Mouse (Mus musculus): ENCODE measurements at regions not wholly inside any gene's neighbourhood (a gene's known extent, or its start where the extent isn't known, plus 50 kb on each side); places are given as distances from the start of the nearest gene placed in this dataset.
A peak's percentile ranks its signal among the peaks of the same experiment; 100 is the strongest.

GRCm38 (mm10) chr4:81566526-81566925 lies 123.9 kb upstream of the Mpdz start:
- ATAC-seq, result peak; percentile 39
- H3K9ac ChIP-seq, result peak overlapping the region; percentile 35; the same call in 1 of the 2 replicates
- no peaks in the 10 kb centered on the region for H3K36me3 ChIP-seq (ENCODE audit: insufficient read depth)
- H3K4me2 ChIP-seq (ENCODE audit: low read depth), result peak overlapping the region; percentile 37
- peaks cover 13% of the 10 kb centered on the region; the same call in 1 of the 2 replicates for H3K4me1 ChIP-seq (ENCODE audit: insufficient read depth)
- peak overlapping the region; percentile 67 for H3K27ac ChIP-seq (ENCODE audit: low read depth, low read length)
- WGBS, result 22% methylated on average over 11 of the region's 11 CpGs
- H3K27me3 ChIP-seq (ENCODE audit: insufficient read depth, low read length), result no peaks in the 10 kb centered on the region
- H3K4me3 ChIP-seq (ENCODE audit: low read depth, low read length), result no peak overlapping the region
- peak; percentile 78 for DNase-seq
- no peaks in the 10 kb centered on the region for H3K9me3 ChIP-seq (ENCODE audit: low read length)
- TF ChIP-seq CTCF (IDR thresholded peaks at IDR 0.05; ENCODE audit: low read depth), result no peak

GRCm38 (mm10) chr4:81565422-81566395 lies 123.1 kb upstream of the Mpdz start:
- peak overlapping the region; percentile 37 for H3K4me2 ChIP-seq (ENCODE audit: low read depth)

GRCm38 (mm10) chr4:81564446-81564845 lies 121.8 kb upstream of the Mpdz start:
- no peak for ATAC-seq
- Histone ChIP-seq H3K27ac (ENCODE audit: low read depth, low read length) (no peak overlapping the region), H3K4me2 (ENCODE audit: low read depth) (peak overlapping the region; percentile 27), H3K4me1 (ENCODE audit: insufficient read depth) (peaks cover 13% of the 10 kb centered on the region; the same call in 1 of the 2 replicates), H3K27me3 (ENCODE audit: insufficient read depth, low read length) (no peaks in the 10 kb centered on the region), H3K4me3 (ENCODE audit: low read depth, low read length) (no peak overlapping the region), H3K9ac (no peak overlapping the region), H3K9me3 (ENCODE audit: low read length) (no peaks in the 10 kb centered on the region), H3K36me3 (ENCODE audit: insufficient read depth) (no peaks in the 10 kb centered on the region)
- peak; percentile 63 for DNase-seq
- 3% methylated on average over 6 of the region's 6 CpGs for WGBS
- peak; percentile 64 for TF ChIP-seq CTCF (IDR thresholded peaks at IDR 0.05; ENCODE audit: low read depth)

More at GRCm38 (mm10) chr4:81565422-81566395, 123.1 kb upstream of the Mpdz start:
- 0 out of 2 replicates have a peak overlapping the region, but pooled peaks have one; percentile 67 for H3K27ac ChIP-seq (ENCODE audit: low read depth, low read length)
- H3K9ac ChIP-seq, result peak overlapping the region; percentile 35; the same call in 1 of the 2 replicates
- 45% methylated on average over 21 of the region's 21 CpGs for WGBS
- peak; percentile 76 for DNase-seq
- no peaks in the 10 kb centered on the region for H3K36me3 ChIP-seq (ENCODE audit: insufficient read depth)
- no peaks in the 10 kb centered on the region for H3K27me3 ChIP-seq (ENCODE audit: insufficient read depth, low read length)
- peaks cover 13% of the 10 kb centered on the region; the same call in 1 of the 2 replicates for H3K4me1 ChIP-seq (ENCODE audit: insufficient read depth)
- H3K9me3 ChIP-seq (ENCODE audit: low read length), result no peaks in the 10 kb centered on the region
- ATAC-seq, result 0 out of 2 replicates have a peak, but pooled peaks have one; percentile 21
- H3K4me3 ChIP-seq (ENCODE audit: low read depth, low read length), result no peak overlapping the region
- TF ChIP-seq CTCF (IDR thresholded peaks at IDR 0.05; ENCODE audit: low read depth), result no peak

GRCm38 (mm10) chr4:81563574-81563973 lies 121.0 kb upstream of the Mpdz start:
- Histone ChIP-seq H3K9ac (no peak overlapping the region), H3K9me3 (ENCODE audit: low read length) (no peaks in the 10 kb centered on the region), H3K4me3 (ENCODE audit: low read depth, low read length) (no peak overlapping the region), H3K27ac (ENCODE audit: low read depth, low read length) (no peak overlapping the region), H3K4me1 (ENCODE audit: insufficient read depth) (peaks cover 13% of the 10 kb centered on the region; the same call in 1 of the 2 replicates), H3K4me2 (ENCODE audit: low read depth) (peak overlapping the region; percentile 11; the same call in 1 of the 2 replicates), H3K36me3 (ENCODE audit: insufficient read depth) (no peaks in the 10 kb centered on the region), H3K27me3 (ENCODE audit: insufficient read depth, low read length) (no peaks in the 10 kb centered on the region)
- no peak for DNase-seq
- TF ChIP-seq CTCF (IDR thresholded peaks at IDR 0.05; ENCODE audit: low read depth), result no peak
- WGBS, result 34% methylated on average over 10 of the region's 10 CpGs
- no peak for ATAC-seq

- no peak for DNase-seq
- Histone ChIP-seq H3K4me3 (ENCODE audit: low read depth, low read length) (no peak overlapping the region), H3K4me1 (ENCODE audit: insufficient read depth) (peaks cover 3% of the 10 kb centered on the region; the same call in 1 of the 2 replicates), H3K27me3 (ENCODE audit: insufficient read depth, low read length) (no peaks in the 10 kb centered on the region), H3K36me3 (ENCODE audit: insufficient read depth) (no peaks in the 10 kb centered on the region), H3K9me3 (ENCODE audit: low read length) (no peaks in the 10 kb centered on the region), H3K9ac (no peak overlapping the region), H3K4me2 (ENCODE audit: low read depth) (no peak overlapping the region), H3K27ac (ENCODE audit: low read depth, low read length) (no peak overlapping the region)
- WGBS, result 37% methylated on average over 4 of the region's 4 CpGs
- TF ChIP-seq CTCF (IDR thresholded peaks at IDR 0.05; ENCODE audit: low read depth), result no peak
- ATAC-seq, result peak; percentile 38
Observed at GRCm38 (mm10) chr4:81561453-81561852, 118.8 kb upstream of the Mpdz start.

- no peak for TF ChIP-seq CTCF (IDR thresholded peaks at IDR 0.05; ENCODE audit: low read depth)
- Histone ChIP-seq H3K4me2 (ENCODE audit: low read depth) (no peak overlapping the region), H3K27me3 (ENCODE audit: insufficient read depth, low read length) (no peaks in the 10 kb centered on the region), H3K4me3 (ENCODE audit: low read depth, low read length) (no peak overlapping the region), H3K27ac (ENCODE audit: low read depth, low read length) (no peak overlapping the region), H3K9me3 (ENCODE audit: low read length) (no peaks in the 10 kb centered on the region), H3K4me1 (ENCODE audit: insufficient read depth) (no peaks in the 10 kb centered on the region), H3K36me3 (ENCODE audit: insufficient read depth) (no peaks in the 10 kb centered on the region), H3K9ac (no peak overlapping the region)
- ATAC-seq, result no peak
- 58% methylated on average over 4 of the region's 4 CpGs for WGBS
- no peak for DNase-seq
Observed at GRCm38 (mm10) chr4:81550816-81551215, 108.2 kb upstream of the Mpdz start.

GRCm38 (mm10) chr4:81550256-81550655 lies 107.6 kb upstream of the Mpdz start:
- DNase-seq (no peak), ATAC-seq (no peak)
- H3K9me3 ChIP-seq (ENCODE audit: low read length), result no peaks in the 10 kb centered on the region
- H3K27ac ChIP-seq (ENCODE audit: low read depth, low read length), result no peak overlapping the region
- no peaks in the 10 kb centered on the region for H3K27me3 ChIP-seq (ENCODE audit: insufficient read depth, low read length)
- H3K4me1 ChIP-seq (ENCODE audit: insufficient read depth), result no peaks in the 10 kb centered on the region
- no peak overlapping the region for H3K4me2 ChIP-seq (ENCODE audit: low read depth)
- no peak overlapping the region for H3K9ac ChIP-seq
- no peak for TF ChIP-seq CTCF (IDR thresholded peaks at IDR 0.05; ENCODE audit: low read depth)
- H3K4me3 ChIP-seq (ENCODE audit: low read depth, low read length), result no peak overlapping the region
- H3K36me3 ChIP-seq (ENCODE audit: insufficient read depth), result no peaks in the 10 kb centered on the region
- WGBS, result 69% methylated on average over 4 of the region's 4 CpGs
